Mouse (Mus musculus) thymus, postnatal 36 days (tissue): ENCODE data around the gene Gm21905.

Source experiments
- DNase-seq, 2 experiments: peaks; one replicate each; pipeline ENCODE4 v3.0.0; 2022; ENCODE audit warnings: mixed read lengths in 2 of 2

Gm21905 gene

GRCm38 (mm10) chr5:67946321-67946720 is at the start of gene Gm21905:
Gm21905 (minus strand) TSS chr5:67946421.
- no peak for DNase-seq

- DNase-seq, result no peak
Measured at GRCm38 (mm10) chr5:67990426-67990825, 44.2 kb upstream of the Gm21905 start.

- DNase-seq, result no peak
Measured at GRCm38 (mm10) chr5:67981946-67982526, 35.8 kb upstream of the Gm21905 start.

GRCm38 (mm10) chr5:67969536-67969935 is 23.3 kb upstream of the Gm21905 start:
- DNase-seq, result no peak

GRCm38 (mm10) chr5:67961708-67962629 is 15.7 kb upstream of the Gm21905 start:
- DNase-seq, result no peak

- no peak for DNase-seq
Measured at GRCm38 (mm10) chr5:67955486-67955885, 9.3 kb upstream of the Gm21905 start.

GRCm38 (mm10) chr5:67954097-67954496 is 7.9 kb upstream of the Gm21905 start:
- no peak for DNase-seq

- DNase-seq, result no peak
Measured at GRCm38 (mm10) chr5:67948074-67948473, 1.9 kb upstream of the Gm21905 start.

GRCm38 (mm10) chr5:67947006-67947405 is 785 bp upstream of the Gm21905 start:
- no peak for DNase-seq

- DNase-seq, result no peak
Measured at GRCm38 (mm10) chr5:67944074-67944785, 2.0 kb downstream of the Gm21905 start.

GRCm38 (mm10) chr5:67943199-67943598 is 3.0 kb downstream of the Gm21905 start:
- DNase-seq, result no peak

GRCm38 (mm10) chr5:67941369-67941768 is 4.9 kb downstream of the Gm21905 start, which contains the start of gene Gm5108:
Gm5108 (plus strand) TSS chr5:67941669.
- DNase-seq, result no peak

GRCm38 (mm10) chr5:67931623-67932022 is 14.6 kb downstream of the Gm21905 start:
- DNase-seq, result no peak

- DNase-seq, result peak in 1 of 2 experiments; percentile 11
Measured at GRCm38 (mm10) chr5:67930584-67930983, 15.6 kb downstream of the Gm21905 start.

GRCm38 (mm10) chr5:67904555-67904954 is 41.7 kb downstream of the Gm21905 start:
- DNase-seq, result no peak

GRCm38 (mm10) chr5:67898921-67899320 is 47.3 kb downstream of the Gm21905 start:
- DNase-seq, result no peak

- DNase-seq, result no peak
Measured at GRCm38 (mm10) chr5:67884422-67885210, 61.6 kb downstream of the Gm21905 start.

- DNase-seq, result no peak
Measured at GRCm38 (mm10) chr5:67883564-67884171, 62.6 kb downstream of the Gm21905 start.
